Mouse (Mus musculus): ENCODE measurements around the gene Cypt15. TPM values are rescaled to one million over a fixed set of nuclear protein-coding genes. Genes with fewer than 3 reads are reported as not detected.

Gene Cypt15
- polyA plus RNA-seq (2012; rRNA removed) = not detected in 2 replicates

GRCm38 (mm10) chrX:39345967-39346366 is at the start of gene Cypt15:
TSS of gene Cypt15 (plus strand) at chrX:39346267.

Data from stomach, adult 2 months (tissue).